ENCODE assay signal across 12 mouse cellular contexts in genomic region chr17:46617799-46618198, GRCm38 (mm10). TPM values are rescaled to one million over a fixed set of nuclear protein-coding genes. Genes with fewer than 3 reads are reported as not detected.
DNase-seq lines count a peak whose midpoint lies in the region; ATAC-seq and TF ChIP-seq lines count a peak whose summit lies in the region.
"Had no signal": no experiment of that assay in that cellular context is flagged by ENCODE, and none has a peak within 500 bp of the region (broad histone marks: within the 10 kb centered on the region; RNA-seq: fewer than 3 reads in every experiment).

No protein-coding gene starts in this region.

- 0 out of 2 replicates have a peak overlapping the region, but pooled peaks have one; percentile 7 for H3K4me2 ChIP-seq in liver, embryonic 12.5 days
- no peak overlapping the region for H3K4me2 ChIP-seq in liver, postnatal 0 days (ENCODE audit: low read depth, low read length)
- H3K4me2 ChIP-seq in embryonic facial prominence, embryonic 15.5 days (replicated peaks): peak overlapping the region; percentile 44
- peak overlapping the region; percentile 12; the same call in 1 of the 2 replicates for H3K4me2 ChIP-seq in forebrain, embryonic 16.5 days (ENCODE audit: low read length)
- H3K4me2 ChIP-seq in neural tube, embryonic 12.5 days (replicated peaks): peak overlapping the region; percentile 39

- H3K27ac ChIP-seq in liver, embryonic 12.5 days: no peak overlapping the region
- H3K27ac ChIP-seq in liver, postnatal 0 days (ENCODE audit: low read depth): no peak overlapping the region
- H3K27ac ChIP-seq in embryonic facial prominence, embryonic 15.5 days (replicated peaks): peak overlapping the region; percentile 96
- no peak overlapping the region for H3K27ac ChIP-seq in forebrain, embryonic 16.5 days (ENCODE audit: low read length)
- no peak overlapping the region for H3K27ac ChIP-seq in neural tube, embryonic 12.5 days

- no peak for DNase-seq in liver, postnatal 0 days
- DNase-seq in gastrocnemius, postnatal 4 days (ENCODE audit: low spot score in 2 of 2): no peak
- DNase-seq: adrenal gland, adult 2 months; cerebellum, adult 8-10 months had no signal

- H3K4me1 ChIP-seq in liver, embryonic 12.5 days: peaks cover 49% of the 10 kb centered on the region
- H3K4me1 ChIP-seq in liver, postnatal 0 days (ENCODE audit: insufficient read depth): peaks cover 27% of the 10 kb centered on the region
- peaks cover 95% of the 10 kb centered on the region for H3K4me1 ChIP-seq in embryonic facial prominence, embryonic 15.5 days
- peaks cover 60% of the 10 kb centered on the region for H3K4me1 ChIP-seq in forebrain, embryonic 16.5 days (replicated peaks; ENCODE audit: control insufficient read depth, insufficient read depth, low read length)
- peaks cover 74% of the 10 kb centered on the region for H3K4me1 ChIP-seq in neural tube, embryonic 12.5 days

- TF ChIP-seq CTCF in liver, postnatal 0 days (IDR thresholded peaks at IDR 0.05; ENCODE audit: low read depth): no peak

- 0 out of 2 replicates have a peak, but pooled peaks cover 5% of the 10 kb centered on the region for H3K27me3 ChIP-seq in liver, embryonic 12.5 days (replicated peaks)
- no peaks in the 10 kb centered on the region for H3K27me3 ChIP-seq in liver, postnatal 0 days (ENCODE audit: insufficient read depth, low read length)
- no peaks in the 10 kb centered on the region for H3K27me3 ChIP-seq in embryonic facial prominence, embryonic 15.5 days
- H3K27me3 ChIP-seq in forebrain, embryonic 16.5 days (replicated peaks; ENCODE audit: control insufficient read depth, insufficient read depth, low read length): no peaks in the 10 kb centered on the region
- H3K27me3 ChIP-seq in neural tube, embryonic 12.5 days (replicated peaks): no peaks in the 10 kb centered on the region

- TF ChIP-seq EP300 in liver, postnatal 0 days (IDR thresholded peaks at IDR 0.05; ENCODE audit: low read depth): no peak

- H3K4me3 ChIP-seq in liver, embryonic 12.5 days: no peak overlapping the region
- H3K4me3 ChIP-seq in liver, postnatal 0 days (ENCODE audit: low read depth, low read length): no peak overlapping the region
- peak overlapping the region; percentile 21 for H3K4me3 ChIP-seq in embryonic facial prominence, embryonic 15.5 days (replicated peaks)
- H3K4me3 ChIP-seq in forebrain, embryonic 16.5 days (replicated peaks; ENCODE audit: low read length): no peak overlapping the region
- no peak overlapping the region for H3K4me3 ChIP-seq in neural tube, embryonic 12.5 days
- H3K4me3 ChIP-seq: left cerebral cortex, adult 2 months; megakaryocyte, embryonic 14.5 days had no signal

- WGBS in liver, embryonic 12.5 days (ENCODE audit: insufficient replicate concordance): 69% methylated on average over 12 of the region's 12 CpGs
- WGBS in liver, postnatal 0 days (ENCODE audit: insufficient replicate concordance): 75% methylated on average over 12 of the region's 12 CpGs
- 40% methylated on average over 12 of the region's 12 CpGs for WGBS in embryonic facial prominence, embryonic 15.5 days
- WGBS in forebrain, embryonic 16.5 days: 59% methylated on average over 12 of the region's 12 CpGs
- 24% methylated on average over 12 of the region's 12 CpGs for WGBS in neural tube, embryonic 12.5 days

- H3K9me3 ChIP-seq in liver, embryonic 12.5 days (replicated peaks): no peaks in the 10 kb centered on the region
- H3K9me3 ChIP-seq in liver, postnatal 0 days (ENCODE audit: low read length): no peaks in the 10 kb centered on the region
- H3K9me3 ChIP-seq in embryonic facial prominence, embryonic 15.5 days (replicated peaks): no peaks in the 10 kb centered on the region
- H3K9me3 ChIP-seq in forebrain, embryonic 16.5 days (ENCODE audit: control insufficient read depth, low read length): no peaks in the 10 kb centered on the region
- no peaks in the 10 kb centered on the region for H3K9me3 ChIP-seq in neural tube, embryonic 12.5 days
- H3K9me3 ChIP-seq: megakaryocyte, embryonic 14.5 days had no signal

- ATAC-seq in liver, embryonic 12.5 days: no peak
- no peak for ATAC-seq in liver, postnatal 0 days
- ATAC-seq in embryonic facial prominence, embryonic 15.5 days (ENCODE audit: insufficient number of reproducible peaks, low FRiP score, low TSS enrichment, low read depth): no peak
- no peak for ATAC-seq in forebrain, embryonic 16.5 days
- ATAC-seq in neural tube, embryonic 12.5 days (ENCODE audit: low FRiP score, low read depth): no peak
- ATAC-seq in megakaryocyte-erythroid progenitor cell, adult 5-6 weeks (replicated peaks; ENCODE audit: low FRiP score, low TSS enrichment, poor library complexity, severe bottlenecking): no peak
- ATAC-seq: inflammation-experienced regulatory T-cells, adult 6 months had no signal

- no peak overlapping the region for H3K9ac ChIP-seq in liver, embryonic 12.5 days
- no peak overlapping the region for H3K9ac ChIP-seq in liver, postnatal 0 days (replicated peaks)
- no peak overlapping the region for H3K9ac ChIP-seq in embryonic facial prominence, embryonic 15.5 days
- no peak overlapping the region for H3K9ac ChIP-seq in forebrain, embryonic 16.5 days (replicated peaks; ENCODE audit: low read depth, low read length)
- no peak overlapping the region for H3K9ac ChIP-seq in neural tube, embryonic 12.5 days

- H3K36me3 ChIP-seq in liver, embryonic 12.5 days: no peaks in the 10 kb centered on the region
- no peaks in the 10 kb centered on the region for H3K36me3 ChIP-seq in liver, postnatal 0 days (replicated peaks; ENCODE audit: insufficient read depth, low read length)
- H3K36me3 ChIP-seq in embryonic facial prominence, embryonic 15.5 days: no peaks in the 10 kb centered on the region
- no peaks in the 10 kb centered on the region for H3K36me3 ChIP-seq in forebrain, embryonic 16.5 days (ENCODE audit: control insufficient read depth, insufficient read depth)
- H3K36me3 ChIP-seq in neural tube, embryonic 12.5 days: no peaks in the 10 kb centered on the region

RNA-seq across cellular contexts. Expression of gene Ptk7, which starts 11.5 kb away (rescaled TPM):
- polyA plus RNA-seq in liver, embryonic 12.5 days (2016; fragmentation: Nextera tagmentation; extraction: Ambion mirVana): 16.8 and 17.7 TPM in 2 replicates
- 3.0 and 3.5 TPM in 2 replicates for polyA plus RNA-seq in liver, postnatal 0 days (2015; fragmentation: Nextera tagmentation; extraction: Ambion mirVana)
- polyA plus RNA-seq in embryonic facial prominence, embryonic 15.5 days (2015; fragmentation: Nextera tagmentation; extraction: Ambion mirVana): 156 and 161 TPM in 2 replicates
- 33.9 and 36.5 TPM in 2 replicates for polyA plus RNA-seq in forebrain, embryonic 16.5 days (2015; fragmentation: Nextera tagmentation; extraction: Ambion mirVana)
- polyA plus RNA-seq in neural tube, embryonic 12.5 days (2016; fragmentation: Nextera tagmentation; extraction: Ambion mirVana): 68.3 and 69.7 TPM in 2 replicates
- 0.12 and 0.20 TPM in 2 replicates for total RNA-seq in megakaryocyte-erythroid progenitor cell, adult 5-6 weeks (2014; fragmentation: Nextera tagmentation)
- total RNA-seq in megakaryocyte-erythroid progenitor cell, adult 5-6 weeks (2017): 0.14 and 0.53 TPM in 2 replicates
- 10 to 100 TPM; 46.2 to 50.0 TPM for total RNA-seq in gastrocnemius, postnatal 4 days (2021)
- polyA plus RNA-seq: inflammation-experienced regulatory T-cells, adult 6 months had no signal

RNA-seq across cellular contexts. Expression of gene Klc4, which starts 28.0 kb away (rescaled TPM):
- polyA plus RNA-seq in liver, embryonic 12.5 days (2016; fragmentation: Nextera tagmentation; extraction: Ambion mirVana): 6.3 and 6.6 TPM in 2 replicates
- 10.7 and 12.6 TPM in 2 replicates for polyA plus RNA-seq in liver, postnatal 0 days (2015; fragmentation: Nextera tagmentation; extraction: Ambion mirVana)
- polyA plus RNA-seq in embryonic facial prominence, embryonic 15.5 days (2015; fragmentation: Nextera tagmentation; extraction: Ambion mirVana): 23.4 and 24.5 TPM in 2 replicates
- polyA plus RNA-seq in forebrain, embryonic 16.5 days (2015; fragmentation: Nextera tagmentation; extraction: Ambion mirVana): 42.8 and 43.9 TPM in 2 replicates
- 45.2 and 47.4 TPM in 2 replicates for polyA plus RNA-seq in neural tube, embryonic 12.5 days (2016; fragmentation: Nextera tagmentation; extraction: Ambion mirVana)
- 5.8 and 6.9 TPM in 2 replicates for total RNA-seq in megakaryocyte-erythroid progenitor cell, adult 5-6 weeks (2014; fragmentation: Nextera tagmentation)
- total RNA-seq in megakaryocyte-erythroid progenitor cell, adult 5-6 weeks (2017): 5.6 and 5.9 TPM in 2 replicates
- 10 to 100 TPM; 21.6 to 24.1 TPM for total RNA-seq in gastrocnemius, postnatal 4 days (2021)

RNA-seq across cellular contexts. Expression of gene Mrpl2, which starts 28.2 kb away (rescaled TPM):
- 95.0 and 106 TPM in 2 replicates for polyA plus RNA-seq in liver, embryonic 12.5 days (2016; fragmentation: Nextera tagmentation; extraction: Ambion mirVana)
- polyA plus RNA-seq in liver, postnatal 0 days (2015; fragmentation: Nextera tagmentation; extraction: Ambion mirVana): 75.2 and 79.3 TPM in 2 replicates
- polyA plus RNA-seq in embryonic facial prominence, embryonic 15.5 days (2015; fragmentation: Nextera tagmentation; extraction: Ambion mirVana): 92.9 and 95.8 TPM in 2 replicates
- polyA plus RNA-seq in forebrain, embryonic 16.5 days (2015; fragmentation: Nextera tagmentation; extraction: Ambion mirVana): 66.1 and 74.9 TPM in 2 replicates
- polyA plus RNA-seq in neural tube, embryonic 12.5 days (2016; fragmentation: Nextera tagmentation; extraction: Ambion mirVana): 76.9 and 86.9 TPM in 2 replicates
- 74.7 and 190 TPM in 2 replicates for total RNA-seq in megakaryocyte-erythroid progenitor cell, adult 5-6 weeks (2014; fragmentation: Nextera tagmentation)
- 82.2 and 97.0 TPM in 2 replicates for total RNA-seq in megakaryocyte-erythroid progenitor cell, adult 5-6 weeks (2017)
- total RNA-seq in gastrocnemius, postnatal 4 days (2021): 100 to 1,000 TPM; 104 to 107 TPM

RNA-seq across cellular contexts. Expression of gene Cul7, which starts 32.3 kb away (rescaled TPM):
- polyA plus RNA-seq in liver, embryonic 12.5 days (2016; fragmentation: Nextera tagmentation; extraction: Ambion mirVana): 16.9 and 18.3 TPM in 2 replicates
- 5.2 and 6.2 TPM in 2 replicates for polyA plus RNA-seq in liver, postnatal 0 days (2015; fragmentation: Nextera tagmentation; extraction: Ambion mirVana)
- polyA plus RNA-seq in embryonic facial prominence, embryonic 15.5 days (2015; fragmentation: Nextera tagmentation; extraction: Ambion mirVana): 64.0 and 64.1 TPM in 2 replicates
- 38.8 and 42.8 TPM in 2 replicates for polyA plus RNA-seq in forebrain, embryonic 16.5 days (2015; fragmentation: Nextera tagmentation; extraction: Ambion mirVana)
- polyA plus RNA-seq in neural tube, embryonic 12.5 days (2016; fragmentation: Nextera tagmentation; extraction: Ambion mirVana): 42.0 and 45.2 TPM in 2 replicates
- 11.2 and 12.6 TPM in 2 replicates for total RNA-seq in megakaryocyte-erythroid progenitor cell, adult 5-6 weeks (2014; fragmentation: Nextera tagmentation)
- 6.6 and 12.6 TPM in 2 replicates for total RNA-seq in megakaryocyte-erythroid progenitor cell, adult 5-6 weeks (2017)
- 100 to 1,000 TPM; 100 to 101 TPM for total RNA-seq in gastrocnemius, postnatal 4 days (2021)

RNA-seq across cellular contexts. Expression of gene Rrp36, which starts 56.4 kb away (rescaled TPM):
- polyA plus RNA-seq in liver, embryonic 12.5 days (2016; fragmentation: Nextera tagmentation; extraction: Ambion mirVana): 37.0 and 37.3 TPM in 2 replicates
- 28.1 and 28.2 TPM in 2 replicates for polyA plus RNA-seq in liver, postnatal 0 days (2015; fragmentation: Nextera tagmentation; extraction: Ambion mirVana)
- polyA plus RNA-seq in embryonic facial prominence, embryonic 15.5 days (2015; fragmentation: Nextera tagmentation; extraction: Ambion mirVana): 61.9 and 64.9 TPM in 2 replicates
- 47.7 and 51.1 TPM in 2 replicates for polyA plus RNA-seq in forebrain, embryonic 16.5 days (2015; fragmentation: Nextera tagmentation; extraction: Ambion mirVana)
- 52.1 and 54.1 TPM in 2 replicates for polyA plus RNA-seq in neural tube, embryonic 12.5 days (2016; fragmentation: Nextera tagmentation; extraction: Ambion mirVana)
- 16.1 and 23.4 TPM in 2 replicates for total RNA-seq in megakaryocyte-erythroid progenitor cell, adult 5-6 weeks (2014; fragmentation: Nextera tagmentation)
- total RNA-seq in megakaryocyte-erythroid progenitor cell, adult 5-6 weeks (2017): 60.4 and 64.8 TPM in 2 replicates
- total RNA-seq in gastrocnemius, postnatal 4 days (2021): 10 to 100 TPM; 17.9 to 21.6 TPM
